Mouse (Mus musculus): ENCODE data around the gene Fam83g.

Gene Fam83g

DNA sequence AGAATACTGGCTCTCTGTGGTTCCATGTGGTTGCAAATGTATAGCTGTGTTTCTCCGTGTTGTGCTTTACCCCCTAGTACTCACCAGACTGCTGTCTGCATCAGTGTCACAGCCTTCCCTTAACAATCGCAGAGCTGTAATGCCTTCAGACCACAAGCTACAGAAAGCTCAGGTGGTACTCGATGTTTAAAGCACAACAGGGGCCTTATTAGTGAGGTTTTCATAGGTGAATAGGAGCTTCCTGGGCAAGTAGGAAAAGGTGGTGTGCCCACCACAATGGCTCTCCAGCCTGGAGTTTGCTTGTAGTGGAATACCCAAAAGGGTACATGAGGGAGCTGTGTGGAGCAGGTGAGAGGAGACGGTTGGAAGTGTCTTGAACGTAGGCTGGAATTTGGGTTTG is 31.7 kb upstream of the Fam83g start:
- DNase-seq (ENCODE audit: low spot score) = no peak

DNA sequence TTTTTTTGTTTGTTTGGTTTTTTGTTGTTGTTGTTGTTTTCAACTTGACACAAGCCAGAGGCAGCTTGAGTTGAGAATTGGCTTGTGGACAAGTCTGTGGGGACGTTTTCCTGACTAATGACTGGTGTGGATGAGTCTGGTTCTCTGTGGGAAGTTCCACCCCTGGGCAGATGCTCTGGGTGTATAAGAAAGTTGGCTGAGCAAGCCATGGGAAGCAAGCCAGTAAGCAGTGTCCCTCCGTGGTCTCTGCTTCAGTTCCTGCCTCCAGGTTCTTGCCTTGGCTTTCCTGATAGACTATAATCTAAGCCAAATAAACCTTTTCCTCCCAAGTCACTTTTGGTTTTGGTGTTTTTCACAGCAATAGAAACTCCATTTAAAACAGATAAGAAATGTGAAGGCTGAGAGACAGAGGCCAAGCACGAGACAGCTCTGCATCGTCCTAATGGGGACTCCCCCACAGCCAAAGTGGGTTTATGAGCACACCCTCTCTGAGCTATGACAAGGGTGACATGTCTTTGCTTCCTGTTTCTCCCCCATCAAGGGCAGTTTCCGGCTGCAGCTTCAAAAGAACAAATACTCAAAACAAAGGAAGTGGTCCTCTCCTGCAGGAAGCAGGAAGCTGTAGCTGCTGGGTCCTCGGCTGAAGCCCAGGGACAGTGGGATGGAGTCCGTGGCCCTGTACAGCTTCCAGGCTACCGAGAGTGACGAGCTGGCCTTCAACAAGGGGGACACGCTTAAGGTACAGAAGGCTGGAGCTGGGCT is 31.0 kb upstream of the Fam83g start, which contains the start of gene Grap:
Gene Grap, plus strand, starts transcription at position 580 of the 762 bp plus-strand sequence.
- DNase-seq (ENCODE audit: low spot score) = no peak

DNA sequence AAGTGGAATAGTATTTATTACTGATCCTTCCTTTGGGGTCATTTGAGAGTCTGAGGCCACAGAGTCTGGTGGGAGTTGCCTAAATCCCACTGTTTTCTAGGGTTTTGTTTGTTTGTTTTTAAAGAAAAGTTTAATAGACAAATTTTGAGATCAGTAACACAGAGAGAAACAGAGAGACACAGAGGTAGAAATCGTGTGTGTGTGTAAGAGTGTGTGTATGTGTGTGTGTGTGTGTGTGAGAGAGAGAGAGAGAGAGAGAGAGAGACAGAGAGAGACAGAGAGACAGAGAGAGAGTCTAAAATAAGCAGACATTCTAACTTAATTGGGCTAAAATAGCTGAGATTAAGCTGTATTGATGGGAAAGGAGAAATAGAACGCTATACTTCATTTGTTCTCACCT is 30.3 kb upstream of the Fam83g start:
- no peak for DNase-seq (ENCODE audit: low spot score)

DNA sequence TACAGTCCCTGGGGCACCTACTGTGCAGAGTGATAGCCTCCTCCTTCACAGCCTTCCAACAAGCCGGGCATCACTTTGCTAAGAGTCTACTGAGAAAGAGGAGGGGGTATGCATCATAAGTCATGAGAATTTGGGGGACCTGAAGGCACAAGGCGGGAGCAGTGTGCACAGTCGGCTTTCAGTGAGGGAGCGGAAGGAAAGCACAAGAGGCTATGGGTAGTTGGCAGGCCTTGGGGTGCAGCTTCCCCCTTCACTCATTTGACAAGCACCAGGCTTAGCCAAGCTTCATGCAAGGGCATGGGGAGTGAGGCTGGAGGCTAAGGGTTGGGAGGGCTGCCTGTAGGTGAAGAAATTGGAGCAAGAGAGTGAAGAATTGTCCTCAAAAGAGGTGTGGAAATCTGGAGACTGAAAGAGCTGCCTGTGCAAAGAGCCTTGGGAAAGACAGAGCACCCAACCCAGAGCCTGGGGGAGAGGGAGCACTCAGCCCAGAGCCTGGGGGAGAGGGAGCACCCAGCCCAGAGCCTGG is 29.0 kb upstream of the Fam83g start:
- DNase-seq (ENCODE audit: low spot score) = no peak

DNA sequence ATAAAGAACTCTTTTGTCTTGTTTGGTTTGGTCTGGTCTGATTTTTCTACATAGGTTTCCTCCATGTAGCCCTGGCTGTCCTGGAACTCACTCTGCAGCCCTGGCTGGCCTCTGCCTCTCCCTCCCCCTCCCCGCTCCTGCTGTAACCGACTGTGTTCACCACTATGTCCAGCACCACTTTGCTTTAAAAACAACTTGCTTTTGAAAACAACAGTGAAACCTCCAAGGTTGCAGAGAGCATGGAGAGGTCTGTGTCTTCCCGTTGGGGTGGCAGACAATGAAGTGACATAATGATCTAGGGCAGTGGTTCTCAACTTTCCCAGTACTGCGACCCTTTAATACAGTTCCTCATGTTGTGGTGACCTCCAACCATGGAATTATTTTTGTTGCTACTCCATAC is 28.2 kb upstream of the Fam83g start:
- DNase-seq (ENCODE audit: low spot score) = no peak

DNA sequence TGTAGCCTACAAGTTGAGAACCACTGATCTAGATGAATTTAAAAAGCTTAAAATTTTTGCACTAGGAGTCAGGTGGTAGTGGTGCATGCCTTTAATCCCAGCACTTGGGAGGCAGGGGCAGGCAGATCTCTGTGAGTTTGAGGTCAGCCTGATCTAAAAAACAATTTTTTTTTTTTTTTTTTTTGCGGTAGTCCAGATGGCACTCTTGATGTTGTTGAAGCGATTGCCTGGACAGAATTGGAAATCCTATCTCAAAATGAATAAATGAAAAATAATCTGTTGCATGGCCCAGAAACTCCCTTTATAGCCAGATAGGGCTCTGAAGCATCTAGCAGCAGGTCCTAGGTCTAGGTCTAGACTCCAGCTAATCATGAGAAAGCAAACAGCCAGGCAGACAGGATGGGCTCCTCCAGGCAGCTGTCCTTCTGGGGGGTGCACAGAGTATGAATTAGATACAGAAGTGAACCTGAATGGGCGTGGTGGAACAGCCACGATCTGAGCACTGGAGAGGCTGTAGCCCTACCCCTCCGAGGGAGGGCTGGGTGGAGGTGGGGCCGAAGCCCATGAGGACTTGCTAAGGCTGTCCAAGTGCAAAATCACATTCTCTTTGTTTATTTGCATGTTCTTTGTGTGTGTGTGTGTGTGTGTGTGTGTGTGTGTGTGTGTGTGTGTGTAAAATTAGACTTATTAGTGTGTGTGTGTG is 27.6 kb upstream of the Fam83g start:
- no peak for DNase-seq (ENCODE audit: low spot score)

DNA sequence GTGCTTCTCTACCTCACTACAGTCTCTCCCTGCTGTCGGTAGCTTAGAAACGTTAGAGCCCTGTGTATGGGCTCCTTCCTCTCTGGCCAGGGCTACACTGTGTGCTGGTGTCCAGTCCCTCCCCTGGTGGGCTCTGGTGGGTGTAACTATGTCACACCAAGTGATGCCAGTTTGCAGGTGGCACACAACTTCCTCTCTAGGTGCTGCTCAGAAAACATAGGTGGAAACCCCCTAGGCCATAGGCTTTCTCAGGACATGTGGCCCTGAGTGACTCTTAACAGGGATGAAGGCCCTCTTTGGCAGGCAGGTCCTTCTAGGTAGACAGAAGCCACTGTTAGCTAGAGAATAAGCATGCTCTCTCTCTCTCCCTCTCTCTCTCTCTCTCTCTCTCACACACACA is 26.5 kb upstream of the Fam83g start:
- no peak for DNase-seq (ENCODE audit: low spot score)

DNA sequence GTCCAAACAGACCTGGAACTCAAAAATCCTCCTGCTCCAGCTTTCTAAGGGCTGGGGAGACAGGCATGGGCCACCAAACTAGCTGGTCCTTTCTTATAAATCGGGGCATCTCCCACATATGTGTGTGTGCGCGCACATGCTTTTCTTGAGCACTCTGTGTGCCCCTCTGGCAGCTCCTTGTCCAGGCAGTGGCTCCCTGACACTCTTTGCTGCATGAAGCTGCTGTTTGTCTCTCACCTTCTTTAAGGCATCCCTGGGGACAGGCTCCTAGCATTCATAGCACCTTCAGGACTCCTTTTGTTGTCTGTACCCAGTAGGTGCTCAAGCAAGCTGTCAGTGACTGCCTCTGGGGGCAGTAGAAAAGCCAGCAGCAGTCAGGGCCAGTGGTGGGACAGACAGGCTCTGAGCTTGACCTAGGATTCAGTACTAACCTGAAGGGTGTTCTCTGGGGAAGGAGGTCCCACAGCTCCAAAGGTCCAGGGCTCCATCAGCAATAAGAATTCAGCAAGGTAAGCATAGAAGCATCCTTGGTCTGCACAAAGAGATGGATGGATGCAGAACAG is 25.4 kb upstream of the Fam83g start:
- no peak for DNase-seq (ENCODE audit: low spot score)

DNA sequence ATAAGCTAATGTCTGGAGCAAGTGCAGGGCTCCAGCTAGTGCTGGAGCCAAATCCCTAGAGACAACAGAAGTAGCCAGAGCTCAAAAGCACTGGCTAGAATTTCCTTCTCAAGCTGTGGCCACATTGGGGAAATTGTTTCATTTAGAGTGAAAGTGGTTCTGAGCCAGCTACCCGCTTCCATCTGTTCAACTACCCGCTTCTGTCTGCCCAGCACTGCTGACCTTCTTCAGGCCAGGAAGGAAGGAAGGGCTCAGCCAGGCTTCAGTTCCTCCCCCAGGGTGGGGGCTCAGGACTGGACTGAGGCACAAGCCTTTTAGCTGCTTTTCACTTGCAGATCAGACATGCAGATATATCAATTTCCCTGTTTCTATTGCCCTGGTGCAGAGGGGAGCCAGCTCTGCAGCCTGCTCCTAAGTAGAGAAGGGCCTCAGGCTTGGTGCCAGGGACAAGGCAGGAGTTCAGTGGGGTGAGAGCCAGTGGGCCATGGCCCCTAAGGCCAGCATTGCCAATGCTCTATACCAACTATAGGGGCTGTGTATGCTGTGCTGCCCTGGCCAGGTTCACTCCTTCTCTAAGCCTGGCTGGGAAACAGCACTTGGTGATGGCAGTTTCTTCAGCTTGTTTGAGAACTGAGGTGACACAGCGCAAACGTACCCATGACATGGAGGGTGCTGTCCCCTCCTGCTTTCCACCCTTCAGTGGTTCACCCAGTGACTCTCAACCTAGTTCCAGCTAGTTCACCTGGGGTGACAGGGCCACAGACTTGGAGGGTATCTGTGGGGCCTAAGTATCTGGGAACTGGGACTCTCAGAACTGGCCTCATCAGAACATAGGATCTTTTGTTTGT is 24.7 kb upstream of the Fam83g start:
- DNase-seq (ENCODE audit: low spot score) = no peak

DNA sequence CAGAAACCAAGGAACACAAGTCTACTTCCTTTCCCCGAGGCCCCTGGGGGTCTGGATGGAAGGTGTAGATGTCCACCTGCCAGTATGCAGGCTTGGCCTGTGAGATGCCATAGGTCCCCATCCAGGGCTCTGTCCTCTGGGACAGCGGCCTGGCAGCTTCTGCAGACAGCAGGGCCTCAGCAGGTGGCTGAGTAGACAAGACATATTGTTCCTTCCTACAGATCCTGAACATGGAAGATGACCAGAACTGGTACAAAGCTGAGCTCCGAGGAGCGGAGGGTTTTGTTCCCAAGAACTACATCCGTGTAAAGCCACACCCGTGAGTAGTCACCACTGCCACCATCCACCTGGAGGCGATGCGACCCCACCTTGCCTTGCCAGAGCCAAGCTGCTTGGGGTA is 23.9 kb upstream of the Fam83g start:
- DNase-seq (ENCODE audit: low spot score) = no peak

DNA sequence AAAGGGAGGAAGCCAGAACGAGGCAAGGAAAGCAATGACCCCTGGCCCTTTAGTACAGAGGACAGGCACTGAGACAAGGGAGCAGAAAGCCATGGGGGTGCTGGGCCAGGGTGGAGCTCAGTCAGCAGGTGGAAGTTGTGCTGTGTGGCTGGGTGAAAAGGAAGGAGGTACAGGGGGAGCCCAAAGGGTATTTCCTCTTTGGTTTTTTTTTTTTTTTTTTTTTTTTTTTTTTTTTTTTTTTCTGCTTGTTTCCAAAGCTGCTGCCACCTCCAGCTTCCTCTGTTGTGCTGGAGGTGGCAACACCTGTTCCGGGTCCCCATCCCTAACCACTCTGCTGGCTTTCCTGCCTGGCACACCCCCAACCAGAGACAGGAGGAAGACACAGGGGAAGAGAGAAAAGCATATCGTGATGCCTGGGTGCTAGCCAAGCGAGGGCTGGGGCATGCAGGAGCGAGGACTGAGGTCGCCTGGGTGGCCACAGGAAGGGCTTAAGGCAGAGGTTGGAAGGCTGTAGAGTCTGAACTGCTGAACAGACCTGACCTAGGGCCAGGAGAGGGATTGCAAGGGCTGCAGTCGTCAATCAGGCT is 23.0 kb upstream of the Fam83g start:
- no peak for DNase-seq (ENCODE audit: low spot score)

DNA sequence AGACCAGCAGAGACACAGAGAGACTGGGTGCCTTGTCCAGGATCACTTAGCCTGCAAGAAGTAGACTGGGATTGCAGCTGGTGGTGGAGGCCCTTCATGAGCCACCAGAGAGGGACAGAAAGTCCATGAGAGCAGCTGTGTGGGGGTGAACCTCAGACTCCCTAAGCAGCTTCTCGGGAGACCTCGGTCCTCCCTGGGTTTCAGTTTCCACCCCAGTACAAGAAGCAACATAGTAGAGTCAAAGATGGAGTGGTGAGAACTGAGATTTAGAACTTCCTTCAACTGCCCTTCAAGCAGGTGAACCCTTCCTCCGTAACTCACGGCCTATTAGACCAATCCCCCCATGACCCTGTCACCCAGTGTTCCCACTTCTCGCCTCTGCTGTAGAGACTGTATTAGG is 21.7 kb upstream of the Fam83g start:
- no peak for DNase-seq (ENCODE audit: low spot score)

DNA sequence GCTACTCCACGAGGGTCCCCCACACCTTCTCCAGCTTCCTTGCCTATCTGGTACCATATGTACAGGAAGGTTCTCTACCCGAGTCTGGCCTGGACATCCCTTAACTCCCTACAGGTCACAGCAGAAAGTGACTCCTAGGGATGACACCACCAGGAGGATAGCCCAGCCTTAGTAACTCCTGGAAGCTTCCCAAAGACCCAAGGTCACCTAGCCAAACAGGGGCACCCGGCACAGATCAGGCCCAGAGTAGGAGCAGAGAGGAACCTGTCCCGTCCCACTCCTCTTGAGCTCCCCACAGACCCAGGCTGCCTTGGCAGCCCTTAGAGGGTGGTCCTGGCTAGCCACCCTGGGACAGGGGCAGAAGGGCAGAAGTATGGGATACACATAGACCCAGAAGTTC is 18.5 kb upstream of the Fam83g start:
- no peak for DNase-seq (ENCODE audit: low spot score)

DNA sequence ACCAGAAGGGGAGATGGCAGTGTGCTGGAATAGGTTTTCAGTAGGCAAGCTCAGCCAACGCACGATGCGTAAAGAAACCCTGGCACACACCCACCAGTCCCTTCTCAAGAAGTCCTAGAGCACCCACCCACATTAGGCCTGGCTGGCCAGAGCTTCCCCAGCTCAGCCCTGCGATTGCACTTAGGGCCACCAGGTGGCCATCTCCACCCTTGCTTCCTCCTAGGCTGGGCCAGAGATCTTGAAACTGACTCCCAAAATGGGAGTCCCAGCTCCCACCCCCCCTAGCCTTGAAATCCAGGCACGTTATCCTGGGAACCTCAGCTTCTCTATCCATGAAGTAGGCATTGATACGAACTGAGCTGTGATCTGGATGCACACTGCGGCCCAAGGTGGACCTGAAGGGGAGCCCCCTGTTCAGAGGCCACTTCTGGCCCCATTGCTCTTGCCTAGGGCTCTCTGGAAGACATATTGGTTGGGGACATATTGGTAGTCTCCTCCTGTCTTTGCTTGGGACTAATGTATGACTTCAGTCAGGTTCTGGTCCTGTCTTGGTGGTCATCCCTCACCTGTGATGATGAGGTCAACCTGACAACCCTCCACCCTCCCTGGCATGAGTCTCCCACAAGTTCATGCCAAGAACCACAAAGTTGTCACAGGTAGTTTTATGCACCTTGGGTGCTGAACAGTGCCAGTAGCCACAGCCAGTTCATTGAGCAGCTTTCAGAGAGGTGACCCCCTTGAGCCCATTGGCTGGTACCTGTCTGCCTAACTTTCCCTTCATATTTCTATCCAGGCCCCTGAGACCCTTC is 17.7 kb upstream of the Fam83g start:
- DNase-seq (ENCODE audit: low spot score) = no peak

DNA sequence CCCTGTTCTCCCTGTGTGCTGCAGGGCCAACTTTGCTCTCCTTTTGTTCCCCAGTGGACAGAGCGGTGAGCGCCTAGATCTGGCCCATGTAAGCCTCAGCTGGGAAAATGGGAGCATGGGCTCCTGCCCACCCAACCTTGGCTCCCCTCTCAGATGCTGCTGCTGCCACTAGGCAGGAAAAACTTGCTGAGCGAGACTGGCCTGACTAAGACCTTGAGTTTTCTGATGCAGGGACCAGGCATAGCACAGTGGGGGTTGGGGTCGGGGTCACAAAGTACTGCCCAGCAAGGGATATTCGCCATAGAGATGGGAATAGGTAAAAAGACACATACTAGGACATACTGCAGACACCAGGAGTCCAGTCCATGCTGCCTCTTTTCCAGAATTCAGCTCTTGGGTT is 16.6 kb upstream of the Fam83g start:
- no peak for DNase-seq (ENCODE audit: low spot score)

DNA sequence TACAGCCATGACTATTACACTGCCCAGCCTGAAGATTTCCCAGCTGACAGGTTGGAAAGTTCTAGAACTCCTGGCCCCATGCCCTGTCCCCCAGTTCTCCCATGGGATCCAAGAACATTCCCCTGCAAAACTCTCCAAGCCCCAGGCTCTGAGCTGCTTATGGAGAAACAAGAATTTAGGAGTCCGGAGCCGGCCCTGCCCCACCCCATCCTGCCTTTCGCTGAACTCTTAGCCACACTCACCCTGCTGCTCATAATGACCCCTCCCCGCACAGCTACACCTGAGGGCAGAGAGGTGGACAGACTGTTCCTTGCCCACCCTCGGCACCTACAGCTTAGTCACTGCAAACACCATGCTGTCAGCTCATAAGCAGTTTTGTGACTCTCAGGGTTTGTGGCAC is 16.1 kb upstream of the Fam83g start:
- DNase-seq (ENCODE audit: low spot score) = no peak

DNA sequence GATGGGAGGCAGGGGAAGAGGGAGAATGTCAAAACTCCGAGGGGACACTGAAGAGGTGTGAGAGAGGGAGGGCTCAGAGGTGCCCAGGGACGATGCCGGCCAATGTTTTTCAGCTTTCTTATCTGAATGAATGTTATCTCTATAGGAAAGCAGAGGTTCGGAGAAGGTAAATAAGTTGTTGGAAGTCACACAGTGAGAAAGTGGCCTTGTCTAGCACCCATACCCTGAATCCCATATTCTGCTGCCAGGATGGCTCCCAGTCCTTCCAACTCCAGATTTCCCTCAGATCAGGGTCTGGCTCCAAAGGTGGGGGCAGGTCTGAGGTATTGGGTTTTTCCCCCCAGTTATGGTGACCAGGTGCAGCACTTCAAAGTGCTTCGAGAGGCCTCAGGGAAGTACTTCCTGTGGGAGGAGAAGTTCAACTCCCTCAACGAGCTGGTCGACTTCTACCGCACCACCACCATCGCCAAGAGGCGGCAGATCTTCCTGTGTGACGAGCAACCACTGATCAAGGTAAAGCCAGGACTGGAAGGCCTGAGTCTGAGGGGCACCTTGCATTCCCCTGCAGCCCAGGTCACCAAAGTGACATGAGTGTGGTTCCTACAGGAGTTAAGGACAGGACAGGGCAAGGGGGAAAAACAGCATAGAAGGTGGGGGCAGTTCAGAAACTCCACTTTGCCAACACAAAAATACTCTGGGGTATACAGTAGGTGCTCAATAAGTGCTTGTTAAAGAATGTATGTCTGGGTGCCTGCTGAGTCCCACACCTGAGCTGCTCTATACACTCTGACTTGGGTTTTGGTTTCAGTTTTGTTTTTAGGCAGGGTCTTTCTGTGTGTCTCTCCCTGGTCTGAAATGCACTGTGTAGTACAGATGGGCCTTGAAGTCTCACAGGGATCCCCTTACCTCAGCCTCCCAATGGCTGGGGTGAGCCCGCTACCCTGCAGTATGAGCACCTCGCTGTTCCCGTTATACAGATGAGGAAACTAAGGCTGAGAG is 14.1 kb upstream of the Fam83g start:
- DNase-seq (ENCODE audit: low spot score) = no peak

DNA sequence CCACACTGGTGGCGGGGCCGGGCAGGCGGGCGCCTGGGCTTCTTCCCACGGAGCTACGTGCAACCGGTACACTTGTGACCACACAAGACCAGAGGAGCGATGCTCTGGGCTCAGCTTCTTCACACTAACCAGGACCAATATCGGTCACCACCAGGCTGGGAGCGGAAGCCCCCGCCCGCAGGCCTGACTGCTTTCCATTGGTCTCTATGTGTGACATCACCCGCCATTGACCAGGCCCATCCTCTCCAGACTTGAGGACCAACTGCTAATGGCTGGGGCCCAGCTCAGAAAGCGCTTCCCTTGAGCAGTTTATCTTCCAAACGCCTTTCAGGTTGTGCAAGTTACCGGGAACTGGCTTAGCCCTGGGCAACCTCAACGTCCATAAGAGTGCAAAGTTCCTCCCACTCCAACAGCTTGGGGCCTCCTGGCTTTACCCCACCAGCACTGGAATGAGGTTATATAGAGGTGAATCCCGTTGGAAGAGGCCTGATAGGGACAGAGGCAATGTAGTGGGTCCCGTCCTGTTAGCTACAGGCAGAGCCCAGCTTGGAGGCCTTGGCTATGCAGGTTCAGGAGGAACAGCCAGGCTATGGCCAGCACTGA is 12.0 kb upstream of the Fam83g start:
- peak; percentile 80 for DNase-seq (ENCODE audit: low spot score)

DNA sequence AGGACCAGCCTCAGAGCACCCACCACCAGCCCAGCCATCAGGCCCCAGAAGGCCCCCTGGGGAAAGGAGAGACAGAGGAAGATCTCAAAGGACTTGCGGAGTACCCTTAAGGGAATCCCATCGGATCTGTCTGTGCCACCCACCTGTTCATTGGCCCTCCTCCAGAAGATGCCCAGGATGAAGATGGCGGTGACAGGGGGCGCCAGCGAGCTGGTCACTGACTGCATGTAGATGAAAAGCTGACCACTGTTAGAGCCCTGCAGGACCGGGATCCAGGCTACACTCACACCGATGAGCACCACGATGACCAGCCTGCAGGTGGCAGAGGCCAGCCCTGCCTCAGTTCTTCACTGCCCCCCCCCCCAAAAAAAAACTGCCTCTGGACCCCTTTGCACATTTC is 10.2 kb upstream of the Fam83g start:
- no peak for DNase-seq (ENCODE audit: low spot score)

Measured in testis, postnatal 14 days (tissue).